Mouse (Mus musculus): Measurements from ENCODE around the gene Hist1h2af. TPM values are rescaled to one million over a fixed set of nuclear protein-coding genes. Genes with fewer than 3 reads are reported as not detected.

Hist1h2af gene
- total RNA-seq, 2 experiments from 2014 or later: 13.0 to 16.8 TPM

Other genes starting within 250 kb of the Hist1h2af start
- 10 to 100 TPM; 14.1 to 14.9 TPM for gene Zfp322a, start 164.7 kb upstream of the Hist1h2af start, total RNA-seq (2023)
- 1 to 10 TPM; 8.0 to 9.6 TPM for gene Abt1, start 110.0 kb upstream of the Hist1h2af start, total RNA-seq (2023)
- gene Btn1a1, start 68.0 kb upstream of the Hist1h2af start, total RNA-seq (2023): not detected
- not detected for gene Btn2a2, start 45.0 kb upstream of the Hist1h2af start, total RNA-seq (2023)
- 100 to 1,000 TPM; 288 to 289 TPM for gene Hist1h4h, start 2.9 kb upstream of the Hist1h2af start, total RNA-seq (2023)
- gene Hist1h3g, start 1.5 kb downstream of the Hist1h2af start, total RNA-seq (2023): 1 to 10 TPM; 4.0 to 7.1 TPM
- gene Hist1h2bh, start 9.5 kb downstream of the Hist1h2af start, total RNA-seq (2023): 1 to 10 TPM; 5.8 to 8.7 TPM
- 10 to 100 TPM; 46.7 to 47.0 TPM for gene Hist1h3f, start 10.1 kb downstream of the Hist1h2af start, total RNA-seq (2023)
- 100 to 1,000 TPM in 1 of 2 experiments, 10 to 100 TPM in 1; 82.9 to 103 TPM for gene Hist1h4f, start 17.7 kb downstream of the Hist1h2af start, total RNA-seq (2023)
- 10 to 100 TPM; 41.3 to 48.8 TPM for gene Hist1h1d, start 19.4 kb downstream of the Hist1h2af start, total RNA-seq (2023)
- gene Hist1h3e, start 28.5 kb downstream of the Hist1h2af start, total RNA-seq (2023): 100 to 1,000 TPM; 229 to 249 TPM
- gene Hist1h2ae, start 37.3 kb downstream of the Hist1h2af start, total RNA-seq (2023): 10 to 100 TPM; 17.9 to 24.4 TPM
- 100 to 1,000 TPM; 418 to 452 TPM for gene Hist1h2bg, start 37.5 kb downstream of the Hist1h2af start, total RNA-seq (2023)
- gene Hist1h2bf, start 40.3 kb downstream of the Hist1h2af start, total RNA-seq (2023): 100 to 1,000 TPM; 146 to 182 TPM
- gene Hist1h2ad, start 40.5 kb downstream of the Hist1h2af start, total RNA-seq (2023): 10 to 100 TPM; 32.0 to 39.2 TPM
- gene Hist1h3d, start 41.9 kb downstream of the Hist1h2af start, total RNA-seq (2023): 10 to 100 TPM; 24.7 to 26.8 TPM
- 100 to 1,000 TPM; 179 to 193 TPM for gene Hist1h4d, start 47.7 kb downstream of the Hist1h2af start, total RNA-seq (2023)
- gene Hist1h2be, start 87.2 kb downstream of the Hist1h2af start, total RNA-seq (2023): 10 to 100 TPM; 24.2 to 27.4 TPM
- gene Hist1h1e, start 88.7 kb downstream of the Hist1h2af start, total RNA-seq (2023): 100 to 1,000 TPM; 580 to 629 TPM
- gene Hist1h2ac, start 150.0 kb downstream of the Hist1h2af start, total RNA-seq (2023): 10 to 100 TPM; 16.6 to 18.1 TPM
- 10 to 100 TPM; 36.5 to 38.0 TPM for gene Hist1h2bc, start 150.3 kb downstream of the Hist1h2af start, total RNA-seq (2023)
- gene Hist1h1t, start 161.9 kb downstream of the Hist1h2af start, total RNA-seq (2023): under 1 TPM in 1 of 2 experiments, not detected in 1; 0.73 TPM
- gene Hist1h4c, start 164.5 kb downstream of the Hist1h2af start, total RNA-seq (2023): 100 to 1,000 TPM; 164 to 221 TPM
- 100 to 1,000 TPM; 136 to 146 TPM for gene Hfe, start 176.9 kb downstream of the Hist1h2af start, total RNA-seq (2023)
- gene Hist1h1c, start 204.9 kb downstream of the Hist1h2af start, total RNA-seq (2023): 1,000 to 10,000 TPM; 1,025 to 1,075 TPM
- 1 to 10 TPM; 5.7 to 5.9 TPM for gene Hist1h3c, start 211.7 kb downstream of the Hist1h2af start, total RNA-seq (2023)
- gene Hist1h2bb, start 212.8 kb downstream of the Hist1h2af start, total RNA-seq (2023): 10 to 100 TPM; 58.8 to 70.5 TPM
- 10 to 100 TPM; 44.8 to 51.5 TPM for gene Hist1h2ab, start 217.2 kb downstream of the Hist1h2af start, total RNA-seq (2023)
- gene Hist1h3b, start 218.4 kb downstream of the Hist1h2af start, total RNA-seq (2023): 10 to 100 TPM; 32.0 to 33.9 TPM
- gene Hist1h4b, start 223.1 kb downstream of the Hist1h2af start, total RNA-seq (2023): 100 to 1,000 TPM in 1 of 2 experiments, 10 to 100 TPM in 1; 84.1 to 109 TPM
- gene Hist1h4a, start 227.3 kb downstream of the Hist1h2af start, total RNA-seq (2023): 100 to 1,000 TPM; 158 to 172 TPM
- 100 to 1,000 TPM; 333 to 340 TPM for gene Hist1h3a, start 228.5 kb downstream of the Hist1h2af start, total RNA-seq (2023)
- 10 to 100 TPM; 34.1 to 37.9 TPM for gene Hist1h1a, start 229.8 kb downstream of the Hist1h2af start, total RNA-seq (2023)
- gene Trim38, start 236.0 kb downstream of the Hist1h2af start, total RNA-seq (2023): not detected